Mouse (Mus musculus): ENCODE data around the gene Lrfn2. TPM values are rescaled to one million over a fixed set of nuclear protein-coding genes. Genes with fewer than 3 reads are reported as not detected.

Lrfn2 gene
- polyA plus RNA-seq, 1 experiment, result 9.0 TPM

- no peak for DNase-seq (ENCODE audit: low read depth)
Measured at GRCm38 (mm10) chr17:49037163-49037950, 105.2 kb downstream of the Lrfn2 start.

GRCm38 (mm10) chr17:49043806-49044640 lies 111.8 kb downstream of the Lrfn2 start:
- TF ChIP-seq POLR2A (IDR thresholded peaks at IDR 0.05; ENCODE audit: borderline replicate concordance, extremely low read depth, insufficient read depth, insufficient read length, poor library complexity, severe bottlenecking) (no peak), CTCF (IDR thresholded peaks at IDR 0.05; ENCODE audit: borderline replicate concordance, extremely low read depth, insufficient read depth, insufficient read length) (no peak)
- DNase-seq (ENCODE audit: low read depth), result peak; percentile 95

More at GRCm38 (mm10) chr17:49037163-49037950, 105.2 kb downstream of the Lrfn2 start:
- TF ChIP-seq POLR2A (IDR thresholded peaks at IDR 0.05; ENCODE audit: borderline replicate concordance, extremely low read depth, insufficient read depth, insufficient read length, poor library complexity, severe bottlenecking), result no peak
- no peak for TF ChIP-seq CTCF (IDR thresholded peaks at IDR 0.05; ENCODE audit: borderline replicate concordance, extremely low read depth, insufficient read depth, insufficient read length)

GRCm38 (mm10) chr17:49047921-49048320 lies 115.7 kb downstream of the Lrfn2 start:
- TF ChIP-seq POLR2A (IDR thresholded peaks at IDR 0.05; ENCODE audit: borderline replicate concordance, extremely low read depth, insufficient read depth, insufficient read length, poor library complexity, severe bottlenecking), result no peak
- no peak for TF ChIP-seq CTCF (IDR thresholded peaks at IDR 0.05; ENCODE audit: borderline replicate concordance, extremely low read depth, insufficient read depth, insufficient read length)
- no peak for DNase-seq (ENCODE audit: low read depth)

- DNase-seq (ENCODE audit: low read depth), result no peak
- TF ChIP-seq POLR2A (IDR thresholded peaks at IDR 0.05; ENCODE audit: borderline replicate concordance, extremely low read depth, insufficient read depth, insufficient read length, poor library complexity, severe bottlenecking) (no peak), CTCF (IDR thresholded peaks at IDR 0.05; ENCODE audit: borderline replicate concordance, extremely low read depth, insufficient read depth, insufficient read length) (no peak)
Measured at GRCm38 (mm10) chr17:49051231-49051630, 119.1 kb downstream of the Lrfn2 start.

GRCm38 (mm10) chr17:49061141-49061540 lies 129.0 kb downstream of the Lrfn2 start:
- TF ChIP-seq POLR2A (IDR thresholded peaks at IDR 0.05; ENCODE audit: borderline replicate concordance, extremely low read depth, insufficient read depth, insufficient read length, poor library complexity, severe bottlenecking), result no peak
- DNase-seq (ENCODE audit: low read depth), result no peak

- peak; percentile 53 for DNase-seq (ENCODE audit: low read depth)
- TF ChIP-seq POLR2A (IDR thresholded peaks at IDR 0.05; ENCODE audit: borderline replicate concordance, extremely low read depth, insufficient read depth, insufficient read length, poor library complexity, severe bottlenecking) (no peak), CTCF (IDR thresholded peaks at IDR 0.05; ENCODE audit: borderline replicate concordance, extremely low read depth, insufficient read depth, insufficient read length) (no peak)
Measured at GRCm38 (mm10) chr17:49063789-49064188, 131.6 kb downstream of the Lrfn2 start.

GRCm38 (mm10) chr17:49064526-49064925 lies 132.3 kb downstream of the Lrfn2 start:
- TF ChIP-seq POLR2A (IDR thresholded peaks at IDR 0.05; ENCODE audit: borderline replicate concordance, extremely low read depth, insufficient read depth, insufficient read length, poor library complexity, severe bottlenecking), result no peak
- DNase-seq (ENCODE audit: low read depth), result peak; percentile 50

- no peak for TF ChIP-seq CTCF (IDR thresholded peaks at IDR 0.05; ENCODE audit: borderline replicate concordance, extremely low read depth, insufficient read depth, insufficient read length)
- no peak for TF ChIP-seq POLR2A (IDR thresholded peaks at IDR 0.05; ENCODE audit: borderline replicate concordance, extremely low read depth, insufficient read depth, insufficient read length, poor library complexity, severe bottlenecking)
- no peak for DNase-seq (ENCODE audit: low read depth)
Measured at GRCm38 (mm10) chr17:49065050-49065449, 132.9 kb downstream of the Lrfn2 start.

- no peak for DNase-seq (ENCODE audit: low read depth)
- TF ChIP-seq POLR2A (IDR thresholded peaks at IDR 0.05; ENCODE audit: borderline replicate concordance, extremely low read depth, insufficient read depth, insufficient read length, poor library complexity, severe bottlenecking) (no peak), CTCF (IDR thresholded peaks at IDR 0.05; ENCODE audit: borderline replicate concordance, extremely low read depth, insufficient read depth, insufficient read length) (peak; percentile 31; the same call in 1 of the 2 replicates)
Measured at GRCm38 (mm10) chr17:49066748-49067147, 134.6 kb downstream of the Lrfn2 start.

- peak; percentile 80 for DNase-seq (ENCODE audit: low read depth)
- TF ChIP-seq POLR2A (IDR thresholded peaks at IDR 0.05; ENCODE audit: borderline replicate concordance, extremely low read depth, insufficient read depth, insufficient read length, poor library complexity, severe bottlenecking), result no peak
- TF ChIP-seq CTCF (IDR thresholded peaks at IDR 0.05; ENCODE audit: borderline replicate concordance, extremely low read depth, insufficient read depth, insufficient read length), result no peak
Measured at GRCm38 (mm10) chr17:49078168-49078567, 146.0 kb downstream of the Lrfn2 start.

- DNase-seq (ENCODE audit: low read depth), result no peak
- TF ChIP-seq CTCF (IDR thresholded peaks at IDR 0.05; ENCODE audit: borderline replicate concordance, extremely low read depth, insufficient read depth, insufficient read length) (no peak), POLR2A (IDR thresholded peaks at IDR 0.05; ENCODE audit: borderline replicate concordance, extremely low read depth, insufficient read depth, insufficient read length, poor library complexity, severe bottlenecking) (no peak)
Measured at GRCm38 (mm10) chr17:49079647-49080046, 147.5 kb downstream of the Lrfn2 start.
